Mouse (Mus musculus): ENCODE results near the gene Pdk2. TPM values are rescaled to one million over a fixed set of nuclear protein-coding genes. Genes with fewer than 3 reads are reported as not detected.

Gene Pdk2
- total RNA-seq, 4 experiments from 2014 or later = 484 to 519 (median 495) TPM

- DNase-seq (ENCODE audit: low spot score in 2 of 2) = no peak
Observed at GRCm38 (mm10) chr11:95004136-95004936, 36.8 kb downstream of the Pdk2 start.

GRCm38 (mm10) chr11:95002705-95003104, 38.4 kb downstream of the Pdk2 start:
- DNase-seq (ENCODE audit: low spot score in 2 of 2) = no peak

GRCm38 (mm10) chr11:95001584-95002347, 39.4 kb downstream of the Pdk2 start:
- no peak for DNase-seq (ENCODE audit: low spot score in 2 of 2)

- DNase-seq (ENCODE audit: low spot score in 2 of 2) = peak in 1 of 2 experiments; percentile 65
Observed at GRCm38 (mm10) chr11:95001058-95001457, 40.1 kb downstream of the Pdk2 start.

GRCm38 (mm10) chr11:95000548-95000947, 40.6 kb downstream of the Pdk2 start:
- peak in 1 of 2 experiments; percentile 5 for DNase-seq (ENCODE audit: low spot score in 2 of 2)

GRCm38 (mm10) chr11:95000128-95000527, 41.0 kb downstream of the Pdk2 start:
- DNase-seq (ENCODE audit: low spot score in 2 of 2) = peak in 1 of 2 experiments; percentile 2

- peak in 1 of 2 experiments; percentile 4 for DNase-seq (ENCODE audit: low spot score in 2 of 2)
Observed at GRCm38 (mm10) chr11:94998041-94998531, 43.1 kb downstream of the Pdk2 start.

- no peak for DNase-seq (ENCODE audit: low spot score in 2 of 2)
Observed at GRCm38 (mm10) chr11:94997596-94997995, 43.6 kb downstream of the Pdk2 start.

- no peak for DNase-seq (ENCODE audit: low spot score in 2 of 2)
Observed at GRCm38 (mm10) chr11:94996984-94997383, 44.2 kb downstream of the Pdk2 start.

- DNase-seq (ENCODE audit: low spot score in 2 of 2) = no peak
Observed at GRCm38 (mm10) chr11:94996101-94996500, 45.1 kb downstream of the Pdk2 start.

- no peak for DNase-seq (ENCODE audit: low spot score in 2 of 2)
Observed at GRCm38 (mm10) chr11:94994947-94995772, 46.0 kb downstream of the Pdk2 start.

GRCm38 (mm10) chr11:94994208-94994814, 46.8 kb downstream of the Pdk2 start:
- no peak for DNase-seq (ENCODE audit: low spot score in 2 of 2)

- DNase-seq (ENCODE audit: low spot score in 2 of 2) = peak; percentile 11 to 35
Observed at GRCm38 (mm10) chr11:94992754-94993606, 48.2 kb downstream of the Pdk2 start.

- DNase-seq (ENCODE audit: low spot score in 2 of 2) = peak in 1 of 2 experiments; percentile 12
Observed at GRCm38 (mm10) chr11:94992480-94992753, 48.7 kb downstream of the Pdk2 start.

- peak in 1 of 2 experiments; percentile 21 for DNase-seq (ENCODE audit: low spot score in 2 of 2)
Observed at GRCm38 (mm10) chr11:94991641-94992479, 49.3 kb downstream of the Pdk2 start.

GRCm38 (mm10) chr11:94990749-94991577, 50.2 kb downstream of the Pdk2 start, which contains the start of gene Ppp1r9b:
Gene Ppp1r9b, plus strand, starts transcription at chr11:94991035.
- peak; percentile 87 to 89 for DNase-seq (ENCODE audit: low spot score in 2 of 2)

GRCm38 (mm10) chr11:94990102-94990748, 50.9 kb downstream of the Pdk2 start:
- peak in 1 of 2 experiments; percentile 2 for DNase-seq (ENCODE audit: low spot score in 2 of 2)

- DNase-seq (ENCODE audit: low spot score in 2 of 2) = peak; percentile 60 to 77
Observed at GRCm38 (mm10) chr11:94989562-94990017, 51.6 kb downstream of the Pdk2 start.

Data from gastrocnemius, adult 8-10 months (tissue).